Mouse (Mus musculus): Measurements from ENCODE around the gene Bckdhb. TPM values are rescaled to one million over a fixed set of nuclear protein-coding genes. Genes with fewer than 3 reads are reported as not detected.
"Not testable (repeated sequence)": the region's sequence is repeated elsewhere in the genome, so short reads cannot be mapped to it uniquely, and the experiment has no call there.

Gene Bckdhb
- polyA plus RNA-seq, 1 experiment from 2014 or later, result 49.1 TPM

- H3K4me2 ChIP-seq, result peak overlapping the region; percentile 66
- no peak for ATAC-seq (ENCODE audit: low FRiP score)
- H3K9ac ChIP-seq, result no peak overlapping the region
- H3K4me3 ChIP-seq (replicated peaks), result peak overlapping the region; percentile 61
- peaks cover 5% of the 10 kb centered on the region for H3K4me1 ChIP-seq
- no peaks in the 10 kb centered on the region for H3K27me3 ChIP-seq
- WGBS, result 68% methylated on average over 4 of the region's 4 CpGs
- H3K27ac ChIP-seq, result no peak overlapping the region
- H3K9me3 ChIP-seq, result no peaks in the 10 kb centered on the region
- 0 out of 2 replicates have a peak, but pooled peaks cover 4% of the 10 kb centered on the region for H3K36me3 ChIP-seq (replicated peaks)
Measured at GRCm38 (mm10) chr9:83925688-83926041, 720 bp downstream of the Bckdhb start.

GRCm38 (mm10) chr9:83926302-83926701, 1.4 kb downstream of the Bckdhb start:
- Histone ChIP-seq H3K9ac (no peak overlapping the region), H3K4me1 (peaks cover 5% of the 10 kb centered on the region), H3K36me3 (replicated peaks) (0 out of 2 replicates have a peak, but pooled peaks cover 4% of the 10 kb centered on the region), H3K4me3 (replicated peaks) (no peak overlapping the region), H3K4me2 (no peak overlapping the region), H3K27me3 (no peaks in the 10 kb centered on the region), H3K9me3 (no peaks in the 10 kb centered on the region), H3K27ac (no peak overlapping the region)
- 79% methylated on average over 5 of the region's 5 CpGs for WGBS
- ATAC-seq (ENCODE audit: low FRiP score), result no peak

- not testable (repeated sequence) for H3K4me1 ChIP-seq
Measured at GRCm38 (mm10) chr9:83939501-83939900, 14.6 kb downstream of the Bckdhb start.

GRCm38 (mm10) chr9:83940016-83940415, 15.1 kb downstream of the Bckdhb start:
- no peak overlapping the region for H3K4me3 ChIP-seq (replicated peaks)
- 100% methylated on average over 3 of the region's 3 CpGs for WGBS
- H3K4me2 ChIP-seq, result no peak overlapping the region
- peaks cover 4% of the 10 kb centered on the region; the same call in 1 of the 2 replicates for H3K9me3 ChIP-seq
- no peaks in the 10 kb centered on the region for H3K4me1 ChIP-seq
- no peak overlapping the region for H3K9ac ChIP-seq
- no peaks in the 10 kb centered on the region for H3K27me3 ChIP-seq
- no peaks in the 10 kb centered on the region; the same call in 1 of the 2 replicates for H3K36me3 ChIP-seq (replicated peaks)
- H3K27ac ChIP-seq, result no peak overlapping the region
- no peak for ATAC-seq (ENCODE audit: low FRiP score)

More at GRCm38 (mm10) chr9:83939501-83939900, 14.6 kb downstream of the Bckdhb start:
- H3K9ac ChIP-seq; H3K36me3 ChIP-seq (replicated peaks); ATAC-seq (ENCODE audit: low FRiP score); H3K27me3 ChIP-seq; H3K27ac ChIP-seq; H3K9me3 ChIP-seq; H3K4me3 ChIP-seq (replicated peaks); H3K4me2 ChIP-seq: not testable (repeated sequence)

GRCm38 (mm10) chr9:83940537-83941363, 15.8 kb downstream of the Bckdhb start:
- no peak for ATAC-seq (ENCODE audit: low FRiP score)
- no peaks in the 10 kb centered on the region; the same call in 1 of the 2 replicates for H3K36me3 ChIP-seq (replicated peaks)
- H3K27ac ChIP-seq, result no peak overlapping the region
- no peak overlapping the region for H3K4me2 ChIP-seq
- H3K9ac ChIP-seq, result no peak overlapping the region
- H3K27me3 ChIP-seq, result no peaks in the 10 kb centered on the region
- no peaks in the 10 kb centered on the region for H3K4me1 ChIP-seq
- no peak overlapping the region for H3K4me3 ChIP-seq (replicated peaks)
- 78% methylated on average over 9 of the region's 9 CpGs for WGBS
- H3K9me3 ChIP-seq, result peaks cover 4% of the 10 kb centered on the region; the same call in 1 of the 2 replicates

GRCm38 (mm10) chr9:83951336-83951735, 26.4 kb downstream of the Bckdhb start:
- Histone ChIP-seq H3K9me3 (no peaks in the 10 kb centered on the region), H3K36me3 (replicated peaks) (no peaks in the 10 kb centered on the region), H3K9ac (no peak overlapping the region), H3K4me3 (replicated peaks) (no peak overlapping the region), H3K4me1 (no peaks in the 10 kb centered on the region), H3K4me2 (no peak overlapping the region), H3K27me3 (no peaks in the 10 kb centered on the region), H3K27ac (no peak overlapping the region)
- WGBS, result 83% methylated on average over 4 of the region's 4 CpGs
- no peak for ATAC-seq (ENCODE audit: low FRiP score)

GRCm38 (mm10) chr9:83956632-83957314, 31.8 kb downstream of the Bckdhb start:
- Histone ChIP-seq H3K4me2 (no peak overlapping the region), H3K27ac (no peak overlapping the region), H3K4me3 (replicated peaks) (no peak overlapping the region), H3K36me3 (replicated peaks) (no peaks in the 10 kb centered on the region), H3K27me3 (no peaks in the 10 kb centered on the region), H3K4me1 (no peaks in the 10 kb centered on the region), H3K9ac (no peak overlapping the region), H3K9me3 (no peaks in the 10 kb centered on the region)
- 58% methylated on average over 15 of the region's 15 CpGs for WGBS
- ATAC-seq (ENCODE audit: low FRiP score), result peak; percentile 91

- peak; percentile 66; the same call in 1 of the 2 replicates for ATAC-seq (ENCODE audit: low FRiP score)
- H3K27ac ChIP-seq, result peak overlapping the region; percentile 13; the same call in 1 of the 2 replicates
Measured at GRCm38 (mm10) chr9:83962098-83963086, 37.4 kb downstream of the Bckdhb start.

GRCm38 (mm10) chr9:83963296-83963695, 38.4 kb downstream of the Bckdhb start:
- Histone ChIP-seq H3K4me3 (replicated peaks) (no peak overlapping the region), H3K27me3 (no peaks in the 10 kb centered on the region), H3K4me2 (no peak overlapping the region), H3K4me1 (peaks cover 6% of the 10 kb centered on the region; the same call in 1 of the 2 replicates), H3K9me3 (no peaks in the 10 kb centered on the region), H3K27ac (no peak overlapping the region), H3K9ac (no peak overlapping the region), H3K36me3 (replicated peaks) (no peaks in the 10 kb centered on the region)
- 93% methylated on average over 10 of the region's 10 CpGs for WGBS
- ATAC-seq (ENCODE audit: low FRiP score), result no peak; the same call in 1 of the 2 replicates

More at GRCm38 (mm10) chr9:83962098-83963086, 37.4 kb downstream of the Bckdhb start:
- Histone ChIP-seq H3K4me3 (replicated peaks) (no peak overlapping the region), H3K4me1 (peaks cover 6% of the 10 kb centered on the region; the same call in 1 of the 2 replicates), H3K9ac (no peak overlapping the region), H3K4me2 (no peak overlapping the region), H3K9me3 (no peaks in the 10 kb centered on the region), H3K27me3 (no peaks in the 10 kb centered on the region), H3K36me3 (replicated peaks) (no peaks in the 10 kb centered on the region)
- WGBS, result 66% methylated on average over 10 of the region's 10 CpGs

- Histone ChIP-seq H3K27me3 (no peaks in the 10 kb centered on the region), H3K36me3 (replicated peaks) (no peaks in the 10 kb centered on the region), H3K4me3 (replicated peaks) (no peak overlapping the region), H3K9me3 (no peaks in the 10 kb centered on the region), H3K4me2 (no peak overlapping the region), H3K27ac (no peak overlapping the region), H3K9ac (no peak overlapping the region), H3K4me1 (peaks cover 6% of the 10 kb centered on the region; the same call in 1 of the 2 replicates)
- WGBS, result 97% methylated on average over 4 of the region's 4 CpGs
- ATAC-seq (ENCODE audit: low FRiP score), result no peak
Measured at GRCm38 (mm10) chr9:83964376-83964775, 39.4 kb downstream of the Bckdhb start.

- WGBS, result 92% methylated on average over 9 of the region's 9 CpGs
- H3K4me3 ChIP-seq (replicated peaks), result no peak overlapping the region
- no peak for ATAC-seq (ENCODE audit: low FRiP score)
- H3K9ac ChIP-seq, result no peak overlapping the region
- no peak overlapping the region for H3K4me2 ChIP-seq
- no peaks in the 10 kb centered on the region for H3K36me3 ChIP-seq (replicated peaks)
- no peaks in the 10 kb centered on the region for H3K27me3 ChIP-seq
- no peaks in the 10 kb centered on the region for H3K9me3 ChIP-seq
- no peak overlapping the region for H3K27ac ChIP-seq
- peaks cover 2% of the 10 kb centered on the region; the same call in 1 of the 2 replicates for H3K4me1 ChIP-seq
Measured at GRCm38 (mm10) chr9:83967439-83968050, 42.6 kb downstream of the Bckdhb start.

Data from forebrain, embryonic 12.5 days (tissue).